Mouse (Mus musculus): ENCODE data around the gene Mus81. TPM values are rescaled to one million over a fixed set of nuclear protein-coding genes. Genes with fewer than 3 reads are reported as not detected.

Gene Mus81
- polyA plus RNA-seq, 1 experiment from 2014 or later, result 43.7 TPM

GRCm38 (mm10) chr19:5455037-5455436, 33.2 kb downstream of the Mus81 start:
- Histone ChIP-seq H3K4me3 (replicated peaks) (0 out of 2 replicates have a peak overlapping the region, but pooled peaks have one; percentile 7), H3K4me2 (peak overlapping the region; percentile 98), H3K4me1 (replicated peaks) (peaks cover 31% of the 10 kb centered on the region), H3K27ac (no peak overlapping the region), H3K36me3 (peaks cover 8% of the 10 kb centered on the region), H3K9me3 (no peaks in the 10 kb centered on the region), H3K27me3 (peaks cover 18% of the 10 kb centered on the region), H3K9ac (replicated peaks) (peak overlapping the region; percentile 18; the same call in 1 of the 2 replicates)
- ATAC-seq (ENCODE audit: insufficient number of reproducible peaks, insufficient read depth, low FRiP score, low TSS enrichment, low read depth), result no peak
- 81% methylated on average over 12 of the region's 12 CpGs for WGBS

DNA sequence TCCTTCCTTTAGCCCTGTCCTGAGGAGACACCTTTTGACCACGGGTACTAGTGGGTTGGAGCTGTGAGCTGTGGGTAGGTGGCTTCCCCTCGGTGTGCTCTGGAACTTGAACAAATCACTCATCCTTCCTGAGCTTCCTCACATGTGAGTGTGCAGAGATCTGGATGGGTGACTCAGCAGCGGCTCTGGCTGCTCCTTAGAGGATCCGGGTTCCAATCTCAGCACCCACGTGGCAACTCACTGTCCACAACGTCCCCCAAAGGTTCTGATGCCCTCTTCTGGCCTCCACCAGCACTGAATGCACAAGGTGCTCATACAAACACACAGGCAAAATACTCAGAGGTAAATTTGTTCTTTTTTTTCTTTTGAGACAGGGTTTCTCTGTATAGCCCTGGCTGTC, 36.4 kb downstream of the Mus81 start:
- Histone ChIP-seq H3K27me3 (peaks cover 51% of the 10 kb centered on the region), H3K36me3 (peaks cover 8% of the 10 kb centered on the region), H3K4me1 (replicated peaks) (peaks cover 36% of the 10 kb centered on the region), H3K4me2 (no peak overlapping the region), H3K27ac (no peak overlapping the region), H3K9ac (replicated peaks) (no peak overlapping the region), H3K4me3 (replicated peaks) (no peak overlapping the region), H3K9me3 (no peaks in the 10 kb centered on the region)
- no peak for ATAC-seq (ENCODE audit: insufficient number of reproducible peaks, insufficient read depth, low FRiP score, low TSS enrichment, low read depth)
- WGBS, result 79% methylated on average over 6 of the region's 6 CpGs

DNA sequence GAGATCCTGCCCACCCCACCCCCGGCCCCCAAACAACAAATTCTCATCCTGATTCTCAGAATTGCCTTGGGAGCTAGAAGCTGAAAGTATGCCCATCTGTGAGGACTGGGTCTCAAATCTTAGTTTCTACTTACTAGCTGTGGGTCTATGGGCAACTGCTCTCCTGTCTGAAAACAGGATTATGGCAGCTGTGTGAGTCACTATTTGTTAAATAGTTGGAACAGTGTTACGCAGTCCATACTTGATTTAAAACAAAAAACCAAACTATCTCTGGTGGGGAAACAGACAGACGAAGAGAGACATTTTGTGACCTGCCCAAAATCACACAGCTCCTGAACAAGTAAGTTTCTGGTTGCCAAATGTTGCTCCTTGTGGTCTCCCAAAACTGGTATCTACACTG, 38.5 kb downstream of the Mus81 start:
- Histone ChIP-seq H3K36me3 (peaks cover 7% of the 10 kb centered on the region), H3K4me1 (replicated peaks) (peaks cover 15% of the 10 kb centered on the region), H3K4me3 (replicated peaks) (no peak overlapping the region), H3K27ac (no peak overlapping the region), H3K4me2 (no peak overlapping the region), H3K9me3 (no peaks in the 10 kb centered on the region), H3K9ac (replicated peaks) (no peak overlapping the region), H3K27me3 (peaks cover 72% of the 10 kb centered on the region)
- no peak for ATAC-seq (ENCODE audit: insufficient number of reproducible peaks, insufficient read depth, low FRiP score, low TSS enrichment, low read depth)
- 87% methylated on average over 3 of the region's 3 CpGs for WGBS

GRCm38 (mm10) chr19:5448354-5449150, 39.6 kb downstream of the Mus81 start:
- Histone ChIP-seq H3K4me1 (replicated peaks) (peaks cover 15% of the 10 kb centered on the region), H3K4me3 (replicated peaks) (peak overlapping the region; percentile 55), H3K27me3 (peaks cover 80% of the 10 kb centered on the region), H3K9ac (replicated peaks) (no peak overlapping the region; the same call in 1 of the 2 replicates), H3K36me3 (no peaks in the 10 kb centered on the region), H3K27ac (no peak overlapping the region), H3K9me3 (no peaks in the 10 kb centered on the region), H3K4me2 (peak overlapping the region; percentile 97)
- WGBS, result 6% methylated on average over 36 of the region's 36 CpGs
- no peak for ATAC-seq (ENCODE audit: insufficient number of reproducible peaks, insufficient read depth, low FRiP score, low TSS enrichment, low read depth)

GRCm38 (mm10) chr19:5447515-5448353, 40.5 kb downstream of the Mus81 start, which contains the start of gene Fosl1:
Gene Fosl1 (plus strand): TSS chr19:5447547.
- no peaks in the 10 kb centered on the region for H3K9me3 ChIP-seq
- peak within 1 kb of the TSS; percentile 51 for H3K9ac ChIP-seq (replicated peaks)
- H3K4me3 ChIP-seq (replicated peaks), result peak within 1 kb of the TSS; percentile 55
- peaks cover 80% of the 10 kb centered on the region for H3K27me3 ChIP-seq
- under 1% methylated on average over 70 of the region's 70 CpGs for WGBS
- H3K36me3 ChIP-seq, result no peaks in the 10 kb centered on the region
- peaks cover 15% of the 10 kb centered on the region for H3K4me1 ChIP-seq (replicated peaks)
- H3K27ac ChIP-seq, result no peak within 1 kb of the TSS
- H3K4me2 ChIP-seq, result peak within 1 kb of the TSS; percentile 97
- ATAC-seq (ENCODE audit: insufficient number of reproducible peaks, insufficient read depth, low FRiP score, low TSS enrichment, low read depth), result peak; percentile 28; the same call in 1 of the 2 replicates

DNA sequence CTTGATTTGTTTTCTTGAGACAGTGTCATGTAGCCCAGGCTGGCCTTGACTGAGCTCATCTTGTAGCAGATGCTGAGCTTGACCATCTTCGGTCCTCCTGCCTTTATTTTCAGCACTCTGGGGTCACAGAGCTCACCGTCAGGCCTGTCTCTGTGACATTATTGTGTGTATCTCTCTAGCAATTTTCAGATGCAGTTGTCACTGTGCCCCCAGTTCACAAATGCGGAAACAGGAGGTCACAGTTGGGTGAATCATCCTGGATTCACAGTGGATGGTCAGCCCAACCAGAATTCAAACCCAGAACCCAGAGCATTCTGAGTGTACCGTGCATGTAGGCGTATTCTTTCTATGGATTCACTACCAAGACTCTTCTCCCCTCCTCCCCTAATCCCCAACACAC, 42.5 kb downstream of the Mus81 start:
- 87% methylated on average over 5 of the region's 5 CpGs for WGBS
- no peaks in the 10 kb centered on the region for H3K36me3 ChIP-seq
- ATAC-seq (ENCODE audit: insufficient number of reproducible peaks, insufficient read depth, low FRiP score, low TSS enrichment, low read depth), result no peak
- peaks cover 69% of the 10 kb centered on the region for H3K27me3 ChIP-seq
- H3K4me3 ChIP-seq (replicated peaks), result no peak overlapping the region
- H3K27ac ChIP-seq, result no peak overlapping the region
- no peaks in the 10 kb centered on the region for H3K9me3 ChIP-seq
- no peak overlapping the region for H3K9ac ChIP-seq (replicated peaks)
- no peak overlapping the region for H3K4me2 ChIP-seq
- peaks cover 15% of the 10 kb centered on the region for H3K4me1 ChIP-seq (replicated peaks)

- peaks cover 6% of the 10 kb centered on the region; the same call in 1 of the 2 replicates for H3K9me3 ChIP-seq
- ATAC-seq (ENCODE audit: insufficient number of reproducible peaks, insufficient read depth, low FRiP score, low TSS enrichment, low read depth), result no peak
- H3K36me3 ChIP-seq, result no peaks in the 10 kb centered on the region
- H3K27me3 ChIP-seq, result peaks cover 61% of the 10 kb centered on the region
- H3K27ac ChIP-seq, result no peak overlapping the region
- no peak overlapping the region for H3K4me3 ChIP-seq (replicated peaks)
- H3K4me2 ChIP-seq, result no peak overlapping the region
- 26% methylated on average over 7 of the region's 7 CpGs for WGBS
- H3K4me1 ChIP-seq (replicated peaks), result peaks cover 15% of the 10 kb centered on the region
- H3K9ac ChIP-seq (replicated peaks), result no peak overlapping the region
Measured at GRCm38 (mm10) chr19:5444954-5445353, 43.2 kb downstream of the Mus81 start.

DNA sequence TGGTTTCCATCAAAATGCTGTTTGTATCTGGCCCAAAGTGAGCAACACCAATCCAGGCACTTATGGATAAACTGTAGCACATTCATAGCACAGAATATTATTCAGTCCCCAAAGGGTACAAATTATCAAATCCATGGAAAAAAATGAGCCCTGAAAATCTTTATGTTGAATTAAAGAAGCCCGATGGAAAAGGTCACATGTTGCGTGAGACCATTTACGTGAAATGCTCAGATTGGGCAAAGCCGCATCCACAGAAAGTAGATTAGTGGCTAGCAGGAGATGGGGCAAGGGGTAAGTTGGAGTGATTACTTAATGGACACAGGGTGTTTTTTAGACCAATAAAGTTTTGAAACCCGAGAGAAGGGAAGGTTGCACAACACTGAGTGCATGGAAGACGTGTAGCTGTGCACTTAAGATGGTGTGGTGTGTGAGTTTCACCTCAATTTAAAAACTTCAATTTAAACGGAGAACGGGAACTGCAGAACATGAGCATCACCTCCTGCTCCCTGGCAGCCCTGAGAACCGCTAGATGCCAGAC, 43.8 kb downstream of the Mus81 start:
- Histone ChIP-seq H3K9me3 (peaks cover 6% of the 10 kb centered on the region; the same call in 1 of the 2 replicates), H3K27me3 (peaks cover 55% of the 10 kb centered on the region), H3K27ac (no peak overlapping the region), H3K9ac (replicated peaks) (no peak overlapping the region), H3K4me2 (no peak overlapping the region), H3K4me3 (replicated peaks) (no peak overlapping the region), H3K4me1 (replicated peaks) (peaks cover 15% of the 10 kb centered on the region), H3K36me3 (no peaks in the 10 kb centered on the region)
- 60% methylated on average over 9 of the region's 9 CpGs for WGBS
- ATAC-seq (ENCODE audit: insufficient number of reproducible peaks, insufficient read depth, low FRiP score, low TSS enrichment, low read depth), result no peak

GRCm38 (mm10) chr19:5433951-5434350, 54.3 kb downstream of the Mus81 start:
- Histone ChIP-seq H3K4me2 (peak overlapping the region; percentile 75), H3K27me3 (no peaks in the 10 kb centered on the region; the same call in 1 of the 2 replicates), H3K27ac (peak overlapping the region; percentile 80; the same call in 1 of the 2 replicates), H3K4me3 (replicated peaks) (no peak overlapping the region; the same call in 1 of the 2 replicates), H3K36me3 (peaks cover 15% of the 10 kb centered on the region; the same call in 1 of the 2 replicates), H3K9me3 (no peaks in the 10 kb centered on the region), H3K4me1 (replicated peaks) (peaks cover 18% of the 10 kb centered on the region), H3K9ac (replicated peaks) (0 out of 2 replicates have a peak overlapping the region, but pooled peaks have one; percentile 47)
- ATAC-seq (ENCODE audit: insufficient number of reproducible peaks, insufficient read depth, low FRiP score, low TSS enrichment, low read depth), result no peak
- 61% methylated on average over 7 of the region's 7 CpGs for WGBS

GRCm38 (mm10) chr19:5432992-5433852, 55.0 kb downstream of the Mus81 start:
- Histone ChIP-seq H3K36me3 (peaks cover 22% of the 10 kb centered on the region; the same call in 1 of the 2 replicates), H3K4me3 (replicated peaks) (peak overlapping the region; percentile 35), H3K27ac (peak overlapping the region; percentile 80), H3K9ac (replicated peaks) (peak overlapping the region; percentile 47), H3K4me2 (peak overlapping the region; percentile 75), H3K9me3 (no peaks in the 10 kb centered on the region), H3K4me1 (replicated peaks) (peaks cover 18% of the 10 kb centered on the region), H3K27me3 (no peaks in the 10 kb centered on the region; the same call in 1 of the 2 replicates)
- 9% methylated on average over 16 of the region's 16 CpGs for WGBS
- peak; percentile 11; the same call in 1 of the 2 replicates for ATAC-seq (ENCODE audit: insufficient number of reproducible peaks, insufficient read depth, low FRiP score, low TSS enrichment, low read depth)
